Mouse (Mus musculus) right cerebral cortex, postnatal 4 days (tissue): Measurements from ENCODE around the gene Slc25a24.

Experiments used
- DNase-seq: peaks from one replicate; pipeline ENCODE4 v3.0.0-alpha.2; 2022

The Slc25a24 gene

GRCm38 (mm10) chr3:109122641-109123530 lies at the start of gene Slc25a24:
TSS of gene Slc25a24 (plus strand) at chr3:109123149.
- peak; percentile 44 for DNase-seq

GRCm38 (mm10) chr3:109080169-109080568 lies 42.8 kb upstream of the Slc25a24 start, which contains the start of gene Slc25a54:
TSS of gene Slc25a54 (plus strand) at chr3:109080469.
- no peak for DNase-seq

DNA sequence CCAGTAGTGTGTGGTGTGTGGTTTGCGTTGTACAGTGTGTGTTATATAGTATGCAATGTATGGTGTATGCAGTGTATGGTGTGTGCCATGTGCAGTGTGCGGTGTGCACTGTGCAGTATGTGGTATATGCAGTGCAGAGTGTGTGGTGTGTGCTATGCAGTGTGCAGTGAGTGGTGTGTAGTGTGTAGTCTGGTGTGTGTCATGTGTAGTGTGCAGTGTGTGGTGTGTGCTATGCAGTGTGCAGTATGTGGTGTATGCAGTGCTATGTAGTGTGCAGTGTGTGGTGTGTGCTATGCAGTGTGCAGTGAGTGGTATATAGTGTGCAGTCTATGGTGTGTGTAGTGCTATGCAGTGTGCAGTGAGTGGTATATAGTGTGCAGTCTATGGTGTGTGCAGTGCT lies 38.5 kb upstream of the Slc25a24 start:
- no peak for DNase-seq

GRCm38 (mm10) chr3:109088460-109088859 lies 34.5 kb upstream of the Slc25a24 start:
- no peak for DNase-seq

GRCm38 (mm10) chr3:109104702-109105101 lies 18.2 kb upstream of the Slc25a24 start:
- DNase-seq, result no peak

- DNase-seq, result no peak
Measured at GRCm38 (mm10) chr3:109117136-109117535, 5.8 kb upstream of the Slc25a24 start.

DNA sequence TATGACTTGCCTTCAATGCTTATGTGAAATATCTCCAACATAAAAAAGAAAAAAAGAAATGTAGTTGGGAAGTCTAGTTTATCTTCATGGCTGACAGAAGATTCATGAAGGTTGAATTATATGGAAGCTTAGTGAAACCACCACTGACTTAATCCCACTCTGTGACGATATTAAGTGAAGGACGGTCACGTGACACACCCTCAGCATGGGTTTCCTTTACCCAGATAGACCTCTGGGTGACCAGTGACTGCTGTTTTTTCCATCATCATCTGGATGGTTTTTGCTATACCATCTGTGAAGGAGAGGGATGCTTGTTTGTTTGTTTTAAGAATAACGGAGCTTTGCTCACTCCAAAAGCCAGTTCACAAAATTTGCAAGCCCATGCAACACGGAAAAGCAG lies 3.4 kb upstream of the Slc25a24 start:
- no peak for DNase-seq

DNA sequence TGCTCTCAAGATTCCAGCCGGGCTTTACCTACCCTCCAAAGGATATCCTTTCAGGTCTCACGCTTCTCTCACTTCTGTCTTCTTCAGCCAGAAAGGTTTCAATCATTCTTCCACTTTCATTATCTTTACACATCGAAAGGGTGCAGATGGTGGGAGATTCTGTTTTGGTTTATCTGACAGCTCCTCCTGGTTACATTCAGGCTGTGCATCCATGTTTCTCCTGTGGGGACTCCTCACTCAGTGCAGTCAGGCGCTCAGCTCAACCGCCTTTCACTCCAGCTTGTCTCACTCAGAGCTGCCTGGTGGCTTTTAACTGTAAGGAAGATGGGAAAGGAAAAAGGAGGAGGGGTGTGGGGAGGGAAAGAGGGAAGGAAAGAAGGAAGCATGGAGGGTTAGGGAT lies 3.0 kb upstream of the Slc25a24 start:
- DNase-seq, result no peak

- no peak for DNase-seq
Measured at GRCm38 (mm10) chr3:109123531-109123981, 607 bp downstream of the Slc25a24 start.

DNA sequence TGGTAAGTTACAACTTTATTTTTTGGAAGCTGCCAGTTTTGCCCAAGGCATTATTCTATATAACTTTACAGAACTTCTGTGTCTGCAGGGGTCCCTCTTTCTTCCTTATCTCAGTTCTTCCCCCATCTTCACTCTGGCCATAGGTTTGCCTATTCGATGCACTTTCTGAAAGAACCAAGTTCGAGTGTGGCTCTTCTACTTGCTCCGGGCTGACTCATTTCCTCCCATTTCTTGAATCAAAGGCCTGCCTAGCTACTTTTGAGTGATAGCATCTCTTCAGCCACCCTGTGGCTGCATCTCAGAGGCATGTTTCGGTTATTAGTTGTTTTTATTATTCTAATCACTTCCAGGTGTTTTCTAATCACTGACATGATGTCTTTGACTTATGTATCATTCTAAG lies 1.1 kb downstream of the Slc25a24 start:
- DNase-seq, result no peak

GRCm38 (mm10) chr3:109125531-109125930 lies 2.6 kb downstream of the Slc25a24 start:
- DNase-seq, result no peak

GRCm38 (mm10) chr3:109129768-109130167 lies 6.8 kb downstream of the Slc25a24 start:
- no peak for DNase-seq

GRCm38 (mm10) chr3:109132966-109133365 lies 10.0 kb downstream of the Slc25a24 start:
- DNase-seq, result no peak

DNA sequence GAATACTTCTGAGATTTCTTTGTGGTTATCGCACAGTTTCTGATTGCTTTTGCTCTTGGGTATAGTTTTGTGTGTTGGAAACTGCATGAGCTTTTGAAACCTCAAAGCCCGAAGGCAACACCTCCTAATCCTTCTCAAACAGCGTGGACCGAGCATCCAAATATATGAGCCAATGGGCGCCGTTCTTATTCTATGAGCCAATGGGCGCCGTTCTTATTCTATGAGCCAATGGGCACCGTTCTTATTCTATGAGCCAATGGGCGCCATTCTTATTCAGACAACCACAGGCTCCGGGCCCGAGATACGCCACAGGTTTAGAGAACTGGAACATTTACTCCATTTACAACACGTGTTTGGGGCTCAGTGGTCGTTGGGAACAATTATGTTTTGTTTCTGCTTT lies 11.1 kb downstream of the Slc25a24 start:
- no peak for DNase-seq

GRCm38 (mm10) chr3:109135352-109135751 lies 12.4 kb downstream of the Slc25a24 start:
- DNase-seq, result no peak

GRCm38 (mm10) chr3:109152561-109152960 lies 29.6 kb downstream of the Slc25a24 start:
- no peak for DNase-seq

DNA sequence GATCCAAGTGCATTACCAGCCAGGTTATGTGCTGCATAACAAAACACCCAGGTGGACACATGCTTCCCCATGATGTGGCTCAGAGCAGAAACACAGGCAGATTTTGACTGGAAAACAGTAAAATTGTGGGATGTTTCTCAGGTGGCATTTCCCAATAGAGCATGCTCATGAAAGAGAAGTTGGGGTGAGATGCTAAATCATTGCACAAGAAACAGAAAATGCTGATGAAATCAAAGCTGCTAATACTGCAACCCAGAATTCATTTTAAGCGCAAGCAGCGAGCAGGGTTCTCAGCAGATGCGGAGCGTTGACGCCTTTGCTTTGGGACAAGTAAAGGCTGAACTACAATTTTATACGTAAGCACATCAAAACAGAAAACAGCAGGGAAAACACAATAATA lies 30.5 kb downstream of the Slc25a24 start:
- no peak for DNase-seq

GRCm38 (mm10) chr3:109155926-109156669 lies 33.1 kb downstream of the Slc25a24 start:
- no peak for DNase-seq

DNA sequence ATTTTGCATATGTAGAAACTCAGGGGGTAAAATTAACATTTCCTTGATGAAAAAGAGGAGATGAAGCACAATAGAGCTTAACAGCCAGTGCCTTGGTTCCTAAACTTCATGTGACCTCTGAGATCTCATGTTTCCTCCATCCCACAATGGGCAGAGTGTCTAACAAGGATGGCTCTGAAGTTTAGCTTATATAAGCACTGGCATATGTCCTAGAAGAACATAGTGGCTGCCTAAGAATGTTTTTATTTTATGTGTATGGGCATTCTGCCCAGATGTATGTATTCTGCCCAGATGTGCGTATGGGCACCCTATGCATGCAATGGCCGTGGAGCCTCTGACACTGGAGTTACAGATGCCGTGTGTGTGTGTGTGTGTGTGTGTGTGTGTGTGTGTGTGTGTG lies 34.5 kb downstream of the Slc25a24 start:
- no peak for DNase-seq

- no peak for DNase-seq
Measured at GRCm38 (mm10) chr3:109164088-109164487, 41.1 kb downstream of the Slc25a24 start.

DNA sequence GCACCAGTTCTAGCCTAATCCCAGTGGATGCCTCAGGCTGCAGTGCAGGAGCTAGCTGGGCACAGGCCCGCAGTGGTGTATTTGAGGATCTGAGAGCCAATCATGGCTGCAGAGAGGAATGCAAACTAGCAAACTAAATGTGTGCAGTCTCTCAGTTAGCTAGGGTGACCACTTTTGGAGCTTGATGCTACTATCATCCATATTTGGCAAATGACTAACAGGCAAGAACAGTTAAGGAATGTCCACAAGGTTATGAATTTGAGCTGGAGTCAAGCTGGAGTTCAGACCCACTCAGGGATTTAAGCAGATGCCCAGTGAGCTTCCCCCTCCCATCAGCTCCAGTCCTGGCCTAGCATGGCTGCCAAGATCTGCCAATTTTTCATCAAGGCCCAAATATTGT lies 41.7 kb downstream of the Slc25a24 start:
- no peak for DNase-seq

- no peak for DNase-seq
Measured at GRCm38 (mm10) chr3:109165214-109165829, 42.4 kb downstream of the Slc25a24 start.

GRCm38 (mm10) chr3:109169121-109169520 lies 46.2 kb downstream of the Slc25a24 start:
- DNase-seq, result no peak
